Mouse (Mus musculus) MEL (cell line): ENCODE data around the gene Fam171b.

Experiments used
- BHLHE40 ChIP-seq: IDR thresholded peaks from 2 replicates; pipeline ENCODE4 v1.6.1; 2012; ENCODE audit warnings: low read depth, mild to moderate bottlenecking, inconsistent platforms, low read length, improper control_type of control experiment, borderline replicate concordance
- CTCF ChIP-seq, 3 experiments: IDR thresholded peaks in 2 of 3; conservative IDR thresholded peaks in 1 of 3; 2 replicates each; pipeline ENCODE4 v1.5.1; 2011 to 2012; ENCODE audit warnings: low read length in 3 of 3, low read depth in 2 of 3, mild to moderate bottlenecking in 2 of 3, improper control_type of control experiment in 1 of 3, inconsistent platforms in 1 of 3, mixed read lengths in 1 of 3, moderate library complexity in 1 of 3; ENCODE audit not compliant: control insufficient read depth in 1 of 3, insufficient read depth in 1 of 3, poor library complexity in 1 of 3, severe bottlenecking in 1 of 3
- ETS1 ChIP-seq: IDR thresholded peaks from 2 replicates; pipeline ENCODE4 v1.6.1; 2012; ENCODE audit warnings: low read depth, mild to moderate bottlenecking, inconsistent platforms, low read length, improper control_type of control experiment, moderate library complexity
- GATA1 ChIP-seq: IDR thresholded peaks from 2 replicates; pipeline ENCODE4 v1.6.1; 2011; ENCODE audit warnings: low read depth, low read length, improper control_type of control experiment
- JUND ChIP-seq: IDR thresholded peaks from 2 replicates; pipeline ENCODE4 v1.6.1; 2011; ENCODE audit warnings: low read depth, mild to moderate bottlenecking, improper control_type of control experiment, low read length
- MAX ChIP-seq: IDR thresholded peaks from 2 replicates; pipeline ENCODE4 v1.6.1; 2011; ENCODE audit warnings: low read length, improper control_type of control experiment
- NRF1 ChIP-seq: IDR thresholded peaks from 2 replicates; pipeline ENCODE4 v1.6.1; 2014; ENCODE audit warnings: low read depth, mild to moderate bottlenecking, inconsistent platforms, low read length, improper control_type of control experiment, moderate library complexity; ENCODE audit not compliant: poor library complexity, insufficient read depth, severe bottlenecking
- POLR2A ChIP-seq, 2 experiments: IDR thresholded peaks; 2 replicates each; pipeline ENCODE4 v1.6.1; 2011 to 2012; ENCODE audit warnings: low read length in 2 of 2, mild to moderate bottlenecking in 2 of 2, control low read depth in 1 of 2, improper control_type of control experiment in 1 of 2, low read depth in 1 of 2, moderate library complexity in 1 of 2; ENCODE audit not compliant: control insufficient read depth in 1 of 2, insufficient read depth in 1 of 2, poor library complexity in 1 of 2
- POLR2AphosphoS2 ChIP-seq: IDR thresholded peaks from 2 replicates; pipeline ENCODE4 v1.6.1; 2011; ENCODE audit warnings: low read length, improper control_type of control experiment
- RCOR1 ChIP-seq: IDR thresholded peaks from 2 replicates; pipeline ENCODE4 v1.6.1; 2012; ENCODE audit warnings: low read depth, mild to moderate bottlenecking, inconsistent platforms, low read length, improper control_type of control experiment
- TCF12 ChIP-seq: IDR thresholded peaks from 2 replicates; pipeline ENCODE4 v1.6.1; 2014; ENCODE audit warnings: low read depth, mild to moderate bottlenecking, inconsistent platforms, low read length, improper control_type of control experiment, moderate library complexity
- ZNF384 ChIP-seq: IDR thresholded peaks from 2 replicates; pipeline ENCODE4 v1.6.1; 2012; ENCODE audit warnings: low read depth, mild to moderate bottlenecking, inconsistent platforms, low read length, improper control_type of control experiment

GRCm38 (mm10) chr2:83893701-83894100 is 81.3 kb downstream of the Fam171b start:
- TF ChIP-seq GATA1 (no peak), CTCF (IDR thresholded peaks at IDR 0.05 in 2 of 3, conservative IDR thresholded peaks at IDR 0.05 in 1 of 3; ENCODE audit: control insufficient read depth in 1 of 3, insufficient read depth in 1 of 3, low read depth in 2 of 3, low read length in 3 of 3, poor library complexity in 1 of 3, severe bottlenecking in 1 of 3) (no peak), NRF1 (no peak), POLR2AphosphoS2 (no peak), JUND (no peak), MAX (no peak), POLR2A (IDR thresholded peaks at IDR 0.05; ENCODE audit: control insufficient read depth in 1 of 2, insufficient read depth in 1 of 2, low read depth in 1 of 2, low read length in 2 of 2, poor library complexity in 1 of 2) (no peak), ZNF384 (no peak), TCF12 (no peak), BHLHE40 (no peak), ETS1 (no peak), RCOR1 (no peak)
